16 mouse cellular contexts compared by ENCODE assay signal in the genomic region with DNA sequence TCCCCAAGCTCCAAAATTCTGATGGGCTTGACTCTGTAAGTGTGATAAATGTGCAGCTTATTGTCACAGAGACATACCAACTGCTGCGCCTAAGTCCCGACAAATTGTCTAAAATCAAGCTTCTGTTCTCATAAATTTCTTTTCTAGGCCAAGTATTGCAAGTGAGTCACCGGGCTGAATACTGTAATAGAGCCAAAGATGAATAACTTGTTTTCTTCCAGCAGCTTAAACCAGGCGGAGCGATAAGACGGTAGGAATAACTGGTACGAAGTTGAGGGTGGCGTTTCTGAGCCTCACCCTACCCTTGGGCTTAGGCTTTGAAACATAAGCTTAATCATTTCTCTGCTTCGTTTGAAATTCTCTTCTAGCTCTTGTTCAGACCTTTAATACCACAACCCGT.
DNase-seq lines count a peak whose midpoint lies in the region; ATAC-seq lines count a peak whose summit lies in the region.
"Had no signal": no experiment of that assay in that cellular context is flagged by ENCODE, and none has a peak within 500 bp of the region (broad histone marks: within the 10 kb centered on the region; RNA-seq: fewer than 3 reads in every experiment).

No protein-coding gene starts in this region.

- no peaks in the 10 kb centered on the region for H3K9me3 ChIP-seq in heart, embryonic 10.5 days
- H3K9me3 ChIP-seq in stomach, embryonic 15.5 days = no peaks in the 10 kb centered on the region
- H3K9me3 ChIP-seq in hindbrain, embryonic 12.5 days (replicated peaks) = no peaks in the 10 kb centered on the region
- H3K9me3 ChIP-seq: intestine, embryonic 15.5 days; liver, embryonic 12.5 days; midbrain, embryonic 12.5 days; neural tube, embryonic 12.5 days had no signal

- no peak overlapping the region for H3K27ac ChIP-seq in heart, embryonic 10.5 days
- peak overlapping the region; percentile 48; the same call in 1 of the 2 replicates for H3K27ac ChIP-seq in stomach, embryonic 15.5 days
- no peak overlapping the region for H3K27ac ChIP-seq in hindbrain, embryonic 12.5 days
- H3K27ac ChIP-seq: intestine, embryonic 15.5 days; liver, embryonic 12.5 days; midbrain, embryonic 12.5 days; neural tube, embryonic 12.5 days had no signal

- no peak overlapping the region for H3K9ac ChIP-seq in stomach, embryonic 15.5 days
- no peak overlapping the region for H3K9ac ChIP-seq in hindbrain, embryonic 12.5 days
- H3K9ac ChIP-seq: intestine, embryonic 15.5 days; liver, embryonic 12.5 days; midbrain, embryonic 12.5 days; neural tube, embryonic 12.5 days had no signal

- H3K27me3 ChIP-seq in heart, embryonic 10.5 days (ENCODE audit: insufficient read depth, poor library complexity, severe bottlenecking) = no peaks in the 10 kb centered on the region
- H3K27me3 ChIP-seq in stomach, embryonic 15.5 days (replicated peaks) = no peaks in the 10 kb centered on the region
- H3K27me3 ChIP-seq in hindbrain, embryonic 12.5 days = no peaks in the 10 kb centered on the region
- H3K27me3 ChIP-seq: intestine, embryonic 15.5 days; liver, embryonic 12.5 days; neural tube, embryonic 12.5 days had no signal

- H3K4me1 ChIP-seq in heart, embryonic 10.5 days = peaks cover 8% of the 10 kb centered on the region
- peaks cover 4% of the 10 kb centered on the region; the same call in 1 of the 2 replicates for H3K4me1 ChIP-seq in stomach, embryonic 15.5 days
- peaks cover 15% of the 10 kb centered on the region for H3K4me1 ChIP-seq in hindbrain, embryonic 12.5 days
- H3K4me1 ChIP-seq: intestine, embryonic 15.5 days had no signal

- peaks cover 2% of the 10 kb centered on the region; the same call in 1 of the 2 replicates for H3K36me3 ChIP-seq in heart, embryonic 10.5 days
- H3K36me3 ChIP-seq in stomach, embryonic 15.5 days = no peaks in the 10 kb centered on the region
- no peaks in the 10 kb centered on the region for H3K36me3 ChIP-seq in hindbrain, embryonic 12.5 days
- H3K36me3 ChIP-seq: intestine, embryonic 15.5 days; liver, embryonic 12.5 days; midbrain, embryonic 12.5 days had no signal

- no peak for ATAC-seq in stomach, embryonic 15.5 days (ENCODE audit: insufficient read depth, low FRiP score, low read depth)
- ATAC-seq in hindbrain, embryonic 12.5 days (ENCODE audit: low FRiP score) = no peak
- ATAC-seq: intestine, embryonic 15.5 days; liver, embryonic 12.5 days had no signal

- WGBS in heart, embryonic 10.5 days = 91% methylated on average over 10 of the region's 10 CpGs
- 66% methylated on average over 10 of the region's 10 CpGs for WGBS in stomach, embryonic 15.5 days
- WGBS in hindbrain, embryonic 12.5 days = 93% methylated on average over 10 of the region's 10 CpGs

- H3K4me3 ChIP-seq in heart, embryonic 10.5 days = no peak overlapping the region
- H3K4me3 ChIP-seq in stomach, embryonic 15.5 days (replicated peaks) = no peak overlapping the region
- no peak overlapping the region for H3K4me3 ChIP-seq in hindbrain, embryonic 12.5 days
- H3K4me3 ChIP-seq: intestine, embryonic 15.5 days; liver, embryonic 12.5 days; midbrain, embryonic 12.5 days; neural tube, embryonic 12.5 days had no signal

- intact Hi-C loops in left cerebral cortex, postnatal 4 days (cut with DNase I) = no loop called here

- no peak overlapping the region for H3K4me2 ChIP-seq in stomach, embryonic 15.5 days
- no peak overlapping the region for H3K4me2 ChIP-seq in hindbrain, embryonic 12.5 days (replicated peaks)
- H3K4me2 ChIP-seq: intestine, embryonic 15.5 days; liver, embryonic 12.5 days; midbrain, embryonic 12.5 days; neural tube, embryonic 12.5 days had no signal

- peak; percentile 90 for DNase-seq in heart, adult 11 months
- no peak for DNase-seq in heart, embryonic 10.5 days (ENCODE audit: low spot score)
- DNase-seq in left cerebral cortex, adult 11 months (ENCODE audit: low spot score) = peak; percentile 4
- DNase-seq in left cerebral cortex, postnatal 4 days = no peak
- DNase-seq in adrenal gland, adult 8-10 months = peak; percentile 20
- DNase-seq: cerebellum, postnatal 36 days; gastrocnemius, postnatal 14 days; heart, postnatal 14 days; lung, postnatal 10 days; thymus, postnatal 36 days had no signal

Comparison
In these comparisons a context has a peak if more than half of its experiments do, and no peak if none do; other contexts are left out.
1. DNase-seq: peak in heart, adult 11 months (single experiment), left cerebral cortex, adult 11 months (single experiment) and adrenal gland, adult 8-10 months (single experiment); none in heart, embryonic 10.5 days (single experiment) and left cerebral cortex, postnatal 4 days (single experiment).